Mouse (Mus musculus) retina, postnatal 1 day (tissue): ENCODE measurements at regions not wholly inside any gene's neighbourhood (a gene's known extent, or its start where the extent isn't known, plus 50 kb on each side); places are given as distances from the start of the nearest gene placed in this dataset.

Experiments used
- DNase-seq: peaks from one replicate; pipeline ENCODE4 v3.0.0-alpha.2; 2012

DNA sequence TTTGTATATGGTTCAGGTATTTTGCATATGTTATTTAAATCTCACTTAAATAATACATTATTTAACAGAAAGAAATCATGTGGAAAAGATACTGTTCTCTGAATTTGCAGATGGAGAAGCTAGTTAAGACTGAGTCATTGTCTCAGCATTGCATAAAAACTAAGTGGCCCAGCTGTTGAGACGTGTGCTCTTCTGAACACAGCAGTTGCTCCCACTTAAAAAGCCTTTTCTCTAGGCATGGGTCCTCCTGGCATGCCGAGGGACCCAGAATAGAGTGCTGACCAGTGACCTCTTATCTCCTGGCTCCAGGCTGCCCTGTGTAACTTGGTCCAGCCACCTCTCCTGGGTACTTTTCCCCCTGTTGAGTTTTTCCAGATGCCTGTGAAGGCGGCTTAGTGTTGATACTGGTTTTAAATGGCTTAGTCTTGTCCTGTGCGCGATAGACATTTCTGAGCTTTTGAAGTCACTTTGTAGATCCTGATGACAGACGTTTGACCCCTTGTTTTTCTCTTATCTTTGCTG is 312.2 kb downstream of the Plpp3 start:
- DNase-seq, result no peak

DNA sequence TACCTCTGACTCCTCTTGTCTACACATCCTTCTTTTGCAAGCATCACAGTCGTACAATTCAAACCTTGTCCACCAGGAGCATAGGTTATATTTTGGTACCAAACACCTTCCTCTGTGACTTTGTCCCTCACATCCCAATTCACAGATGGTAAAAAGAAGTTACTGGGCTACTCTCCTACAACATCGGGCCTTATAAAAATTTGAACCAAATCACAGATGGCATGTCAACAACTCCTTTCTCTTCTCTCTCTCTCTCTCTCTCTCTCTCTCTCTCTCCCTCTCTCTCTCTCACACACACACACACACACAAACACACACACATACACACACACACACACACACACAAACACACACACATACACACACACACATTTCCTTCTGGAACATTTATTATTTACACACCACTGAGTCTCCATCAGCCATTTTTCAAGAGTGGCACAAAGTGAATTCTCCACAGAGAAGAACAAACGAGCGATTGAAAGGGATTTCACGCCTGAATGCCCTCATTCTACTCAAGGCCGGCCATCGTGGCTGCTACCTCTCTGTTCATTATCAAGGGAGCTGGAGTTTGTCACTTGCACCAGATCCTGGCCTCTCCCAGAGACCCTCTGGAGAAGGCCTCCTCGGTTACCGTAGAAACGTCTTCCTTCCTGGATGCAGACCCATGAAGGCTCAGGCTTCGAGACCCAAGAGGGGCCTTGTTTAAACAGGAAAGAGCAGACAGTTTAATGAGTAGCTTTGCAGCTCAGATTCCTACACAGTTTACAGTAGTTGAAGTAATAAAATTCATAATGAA is 314.7 kb upstream of the Gm12728 start:
- peak; percentile 99 for DNase-seq

DNA sequence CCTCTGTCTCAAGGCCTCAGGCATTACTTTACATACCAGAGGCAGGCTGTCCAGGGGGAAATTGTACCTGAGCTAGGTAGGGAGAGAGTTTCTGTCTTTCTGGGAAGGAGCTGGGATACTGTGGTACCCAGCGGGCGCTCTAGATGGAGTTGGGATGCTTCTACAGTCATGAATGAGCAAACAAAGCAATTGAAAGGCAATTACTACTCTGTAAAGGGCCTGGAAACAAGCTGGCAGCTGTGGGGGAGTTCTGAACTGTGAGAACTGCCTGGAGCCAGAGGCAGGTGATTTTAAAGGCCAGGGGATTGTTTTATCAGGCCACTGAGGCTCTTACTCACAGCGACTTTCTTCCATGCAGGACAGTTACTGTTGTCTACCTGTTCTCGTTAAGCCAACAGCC is 313.3 kb upstream of the Gm12728 start:
- no peak for DNase-seq

DNA sequence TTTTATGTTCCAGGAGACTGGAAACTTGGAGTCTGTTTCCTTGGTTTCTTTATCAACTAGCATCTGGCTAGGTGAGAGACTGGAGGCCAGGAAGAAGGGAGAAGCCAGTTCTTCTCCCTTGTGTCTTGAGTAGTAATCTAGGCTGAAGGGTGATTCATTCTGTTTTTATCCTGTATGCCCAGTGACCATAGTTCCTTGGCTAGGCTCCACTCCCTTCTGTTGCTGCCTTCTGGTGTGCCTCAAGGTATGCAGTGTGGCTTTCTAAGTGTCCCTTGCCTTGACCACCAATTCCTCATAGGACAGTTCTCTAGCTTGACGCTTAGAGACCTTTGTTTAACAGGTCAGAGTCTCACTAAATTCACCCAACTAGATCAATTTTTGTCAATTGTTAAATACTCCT is 303.3 kb upstream of the Gm12728 start:
- no peak for DNase-seq

DNA sequence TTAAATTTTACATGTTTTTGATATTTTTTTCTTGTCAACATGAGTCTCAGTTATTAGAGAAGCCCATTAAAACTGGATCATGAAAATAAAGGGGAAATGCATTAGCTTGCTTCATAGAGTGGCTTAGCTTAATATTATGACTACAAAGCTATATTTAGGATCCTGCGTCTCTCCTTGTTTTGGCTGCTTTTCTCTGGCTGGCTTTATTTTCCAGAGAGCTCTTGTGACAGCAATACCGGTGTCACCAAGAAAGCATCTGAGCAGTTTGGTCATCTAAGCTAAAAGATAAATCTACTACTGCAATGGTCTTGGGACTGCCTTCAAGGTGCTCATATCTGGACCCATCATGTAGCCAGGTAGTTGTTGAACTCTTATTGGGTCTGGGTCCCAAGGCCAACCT is 293.5 kb upstream of the Gm12728 start:
- no peak for DNase-seq

DNA sequence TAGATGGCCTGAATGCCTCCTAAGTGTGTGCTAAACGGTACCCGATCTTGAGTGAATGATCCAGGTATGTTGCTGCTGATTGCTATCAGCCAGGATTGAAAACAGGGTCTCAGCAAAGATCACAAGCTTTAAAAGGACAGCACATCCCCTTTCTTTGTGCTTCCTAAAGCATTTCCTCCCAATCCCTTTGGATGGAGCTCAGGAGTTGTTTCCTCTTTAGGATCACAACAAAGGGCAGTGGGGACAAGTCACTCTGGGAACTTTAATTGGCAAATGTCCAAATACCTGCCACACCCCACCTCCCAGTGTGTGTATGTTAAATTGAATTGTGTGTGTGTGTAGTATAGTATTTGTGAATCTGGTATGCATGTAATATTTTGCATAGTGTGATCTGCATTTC is 283.5 kb upstream of the Gm12728 start:
- DNase-seq, result no peak

DNA sequence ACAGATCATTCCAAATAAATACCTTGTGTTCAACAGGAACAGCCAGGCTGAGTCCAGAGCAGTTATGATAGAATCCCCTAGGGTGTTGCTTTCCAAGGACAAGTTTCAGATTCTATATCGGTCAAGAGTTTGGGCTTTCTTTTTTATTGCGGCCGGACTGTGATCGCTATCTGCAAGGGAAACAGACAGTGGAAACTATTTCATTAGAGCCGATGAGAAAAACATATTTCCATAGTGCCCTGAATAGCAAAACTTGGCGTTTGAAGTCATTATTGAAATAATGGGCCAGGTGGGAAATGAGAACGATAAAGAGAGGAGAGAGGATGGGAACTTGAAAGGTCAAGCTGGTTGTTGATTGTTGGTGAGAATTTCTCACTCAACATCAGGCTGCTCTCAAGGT is 282.4 kb upstream of the Gm12728 start:
- no peak for DNase-seq

DNA sequence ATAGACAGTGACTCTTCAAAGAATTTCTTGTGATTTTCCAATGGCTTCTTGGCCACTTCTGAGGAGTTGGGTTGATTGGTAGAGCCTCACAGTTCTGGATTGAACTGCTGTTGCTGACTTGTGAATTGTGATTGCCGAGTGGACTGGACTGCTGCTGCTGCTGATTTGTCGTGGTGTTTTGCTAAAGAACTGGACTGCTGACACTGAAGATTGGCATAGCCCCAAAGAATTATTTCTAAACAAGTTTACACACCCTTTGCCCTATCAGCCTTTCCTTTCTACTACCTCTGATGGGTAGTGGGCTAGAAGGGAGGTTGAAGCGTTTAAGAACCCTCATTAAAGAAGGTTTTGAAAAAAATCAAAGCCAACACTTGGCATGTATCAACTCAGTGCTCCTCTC is 280.6 kb upstream of the Gm12728 start:
- DNase-seq, result no peak

DNA sequence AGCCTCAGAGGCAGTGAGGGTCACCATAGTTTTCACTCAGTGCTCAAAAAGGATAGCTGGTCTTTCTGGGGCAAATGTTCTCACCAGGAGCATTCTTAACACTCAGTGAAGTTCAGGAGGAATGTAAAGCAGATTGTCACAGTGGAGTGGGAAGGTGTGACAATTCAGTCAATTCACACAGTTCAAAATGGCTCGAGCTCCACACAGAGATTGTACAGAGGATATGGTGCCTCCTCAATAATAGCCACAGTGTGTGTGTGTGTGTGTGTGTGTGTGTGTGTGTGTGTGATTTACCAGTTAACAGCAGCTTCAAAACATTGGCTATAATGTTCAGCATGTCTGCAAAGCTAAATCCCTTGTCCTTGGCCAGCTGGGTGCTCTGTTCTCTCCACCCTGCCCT is 279.3 kb upstream of the Gm12728 start:
- no peak for DNase-seq

DNA sequence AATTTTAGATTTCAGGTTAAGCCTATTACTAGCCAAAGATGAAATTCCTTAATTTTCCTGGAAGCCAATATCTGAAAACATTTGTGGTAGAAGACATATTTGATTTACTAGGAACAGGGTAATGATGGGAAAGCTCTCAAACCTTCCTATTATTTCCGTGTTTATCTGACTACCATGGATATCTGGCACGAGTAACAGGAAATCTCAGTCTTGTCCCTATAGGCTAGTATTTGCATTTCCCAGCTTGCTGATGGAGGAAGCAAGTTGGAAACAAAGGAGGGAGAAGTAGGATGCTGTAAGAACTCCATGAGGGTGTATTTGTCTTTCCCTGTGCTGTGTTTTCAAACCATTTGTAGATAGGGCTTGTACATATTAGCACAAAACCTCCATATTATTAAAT is 264.5 kb upstream of the Gm12728 start:
- no peak for DNase-seq

DNA sequence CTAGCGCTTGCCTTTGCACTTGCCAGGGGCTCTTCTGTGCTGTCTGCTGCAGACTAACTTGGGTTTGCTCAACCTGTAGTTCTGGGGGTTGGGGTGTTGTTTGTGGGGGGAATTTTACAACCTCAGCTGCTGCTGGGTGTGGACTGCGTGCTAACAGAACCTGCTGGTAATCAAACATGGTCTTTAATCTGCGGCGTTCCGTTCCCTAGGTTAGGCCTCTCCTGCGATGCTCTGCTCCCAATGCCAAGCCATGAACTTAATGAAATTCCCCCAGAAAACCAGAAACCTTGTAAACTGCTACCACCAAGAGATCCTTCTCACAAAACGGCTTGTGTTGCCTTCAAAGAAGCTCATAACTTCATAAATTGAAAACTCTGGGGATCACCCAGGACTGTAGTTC is 262.9 kb upstream of the Gm12728 start:
- no peak for DNase-seq

DNA sequence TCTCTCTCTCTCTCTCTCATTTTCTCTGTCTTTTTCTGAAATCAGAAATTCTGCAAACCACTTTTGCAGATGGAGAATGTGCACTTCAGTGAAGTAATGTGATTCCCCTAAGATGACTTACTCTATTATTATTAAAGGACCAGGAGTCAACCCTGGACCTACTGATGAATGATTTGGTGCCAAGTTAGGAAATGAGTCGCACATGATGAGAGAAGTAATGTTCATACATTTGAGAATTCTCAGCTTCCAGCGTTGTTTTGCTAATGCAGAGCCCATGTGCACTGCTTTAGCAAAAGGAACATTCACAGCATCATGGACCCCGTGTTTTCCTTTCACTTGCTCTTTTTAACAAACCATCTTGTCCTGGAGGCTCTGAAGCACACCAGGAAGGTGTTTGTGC is 262.4 kb upstream of the Gm12728 start:
- DNase-seq, result no peak

DNA sequence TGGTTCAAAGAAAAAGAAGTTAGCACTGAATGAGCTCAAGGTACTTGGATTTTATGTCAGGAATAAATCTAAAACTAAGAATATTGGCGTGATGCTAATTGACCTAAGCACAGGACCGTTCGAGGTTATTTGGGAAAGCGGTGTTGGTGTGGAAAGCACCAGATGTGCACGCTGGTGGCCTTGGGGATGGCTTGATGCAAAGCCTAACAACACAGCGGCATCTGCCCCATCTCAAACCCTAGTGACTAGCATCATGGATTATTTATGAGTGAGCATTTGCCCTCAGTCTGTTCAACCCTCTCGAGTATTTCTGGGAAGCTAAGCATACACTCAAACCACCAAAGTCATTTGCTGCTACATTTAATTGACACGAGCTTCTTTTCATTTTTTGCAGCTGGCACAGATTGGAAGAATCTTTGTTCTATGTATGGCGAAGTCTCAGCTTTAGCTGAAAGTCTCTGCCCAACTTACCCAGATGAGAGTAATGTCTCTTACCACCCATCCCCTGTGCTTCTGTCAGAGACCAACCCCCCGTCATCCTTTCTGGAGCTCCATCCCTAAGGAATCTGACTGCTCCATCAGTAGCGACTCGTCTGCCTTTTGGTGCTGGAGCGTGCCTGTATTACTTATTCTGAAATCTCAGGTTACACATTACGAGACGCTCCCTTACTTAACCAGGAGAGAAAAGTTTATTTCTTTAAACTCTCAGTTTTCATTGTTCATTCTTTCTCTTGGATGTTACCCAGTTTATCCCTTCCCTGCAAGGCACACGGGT is 257.8 kb upstream of the Gm12728 start:
- peak; percentile 48 for DNase-seq

DNA sequence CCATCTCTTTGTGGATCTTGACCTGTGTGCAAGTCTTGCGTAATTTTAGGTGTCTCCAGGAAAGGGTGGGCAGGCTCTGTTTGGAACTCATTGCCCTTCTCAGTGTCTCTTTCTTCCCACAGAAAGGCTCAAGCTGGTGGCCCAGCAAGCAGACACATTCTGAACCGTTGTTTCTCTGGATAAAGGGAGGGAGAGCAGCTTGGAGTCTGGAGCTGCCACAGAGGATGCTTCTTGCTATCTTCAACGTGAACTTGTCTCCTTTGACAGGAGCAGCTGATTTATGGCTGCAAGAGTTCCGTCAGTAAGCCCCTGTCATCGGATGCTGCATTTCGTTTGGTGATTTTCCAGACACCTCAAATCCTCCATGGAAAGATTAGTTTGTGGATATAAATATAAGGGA is 254.2 kb upstream of the Gm12728 start:
- no peak for DNase-seq

DNA sequence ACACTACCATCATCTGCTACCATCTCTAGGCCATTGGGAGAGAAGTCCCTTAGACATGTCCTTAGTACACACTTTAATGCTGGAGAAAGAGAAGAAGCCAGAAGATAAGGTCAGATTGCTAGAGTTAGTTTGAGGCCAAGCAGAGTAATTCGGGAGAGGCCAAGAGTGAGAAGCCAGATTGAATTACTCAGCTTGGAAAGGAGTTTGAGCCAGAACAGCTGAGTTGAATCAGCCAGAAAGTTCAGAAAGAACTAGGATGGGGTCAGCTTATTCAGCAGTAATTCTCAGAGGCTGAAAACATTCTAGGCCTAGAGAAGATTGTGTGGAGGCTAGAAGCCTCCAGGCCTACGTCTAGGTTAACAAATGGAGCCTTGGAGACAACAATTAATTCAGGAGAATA is 244.2 kb upstream of the Gm12728 start:
- DNase-seq, result no peak

DNA sequence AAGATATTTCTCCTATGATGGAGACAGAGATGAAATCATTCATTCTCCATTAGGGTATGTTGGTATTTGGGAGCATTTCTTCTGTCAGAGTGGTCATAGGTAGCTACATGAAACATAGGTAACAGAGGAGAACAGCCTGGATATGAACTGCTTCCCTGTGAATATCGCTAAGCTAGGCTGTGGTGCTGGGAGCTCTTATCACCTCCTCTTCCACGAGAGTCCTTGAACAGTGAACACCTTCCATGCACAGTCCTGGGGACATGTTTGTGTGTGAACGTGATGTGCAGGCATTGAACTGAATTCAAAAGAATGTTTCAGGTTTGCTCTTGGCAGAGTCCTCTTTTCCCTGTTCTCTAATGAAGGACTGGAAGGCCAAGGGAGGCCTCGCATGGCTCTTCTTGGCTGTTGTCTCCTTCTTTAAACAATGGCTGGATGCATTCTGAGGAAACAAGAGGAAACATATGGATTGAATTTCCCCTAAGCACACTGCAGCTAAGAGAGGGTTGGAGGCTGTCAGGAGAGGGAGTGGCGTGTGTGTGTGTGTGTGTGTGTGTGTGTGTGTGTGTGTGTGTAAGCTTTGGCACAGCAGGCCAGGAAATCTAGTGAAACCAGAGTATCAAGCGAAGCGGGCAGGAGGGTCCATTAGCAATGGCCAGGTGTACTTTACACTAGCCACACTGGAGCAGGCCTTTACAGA is 239.8 kb upstream of the Gm12728 start:
- no peak for DNase-seq

DNA sequence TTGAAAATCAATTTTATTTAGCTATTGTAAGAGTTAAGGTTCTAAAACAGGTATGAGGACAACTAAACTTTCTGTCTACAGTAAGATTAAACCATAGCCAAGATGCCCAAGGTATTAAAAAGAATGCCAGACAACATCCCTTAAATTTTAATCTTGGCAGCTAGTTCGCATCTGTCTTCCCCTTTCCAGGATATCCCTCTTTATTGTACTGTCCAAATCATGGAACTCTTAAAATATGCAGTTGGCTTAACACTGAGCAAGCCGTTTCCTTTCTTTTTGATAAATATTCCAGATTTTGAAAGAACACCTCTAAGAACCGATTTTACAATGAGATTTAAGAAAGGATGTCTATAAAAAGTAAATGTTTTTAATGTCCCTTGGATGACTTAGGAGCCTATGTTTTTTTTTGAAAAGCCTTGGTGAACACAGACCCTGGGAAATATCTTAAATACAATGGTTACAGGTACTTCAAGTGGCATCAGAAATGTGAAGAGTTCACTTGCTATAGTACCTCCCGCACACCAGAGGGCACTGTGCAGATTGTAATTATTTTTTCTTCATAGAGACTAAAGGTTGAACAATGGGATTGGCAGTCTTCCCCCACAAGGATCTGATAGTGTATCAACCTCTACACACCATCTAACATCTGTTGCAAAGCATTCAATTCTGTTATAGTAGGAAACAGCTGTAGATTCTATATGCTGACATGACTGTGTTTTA is 237.5 kb upstream of the Gm12728 start:
- DNase-seq, result no peak

DNA sequence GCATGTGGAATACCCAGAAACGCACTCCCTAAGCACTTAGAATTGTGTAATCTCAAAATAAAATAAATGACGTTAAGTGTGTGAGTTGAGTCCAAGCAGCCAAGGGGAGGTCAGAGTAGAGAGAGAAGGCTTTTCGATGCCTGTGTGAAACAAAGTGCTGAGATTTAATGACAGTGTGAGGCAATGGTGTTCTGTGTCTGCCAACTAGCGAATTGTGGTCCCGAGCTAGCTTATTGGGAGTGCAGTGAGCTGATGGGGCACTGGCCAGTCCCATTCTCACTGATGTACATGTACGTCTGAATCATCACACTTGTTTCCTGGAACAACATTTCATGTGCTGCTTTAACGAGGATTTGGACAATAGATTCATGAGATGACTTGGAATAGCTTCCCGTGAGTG is 234.7 kb upstream of the Gm12728 start:
- DNase-seq, result no peak

DNA sequence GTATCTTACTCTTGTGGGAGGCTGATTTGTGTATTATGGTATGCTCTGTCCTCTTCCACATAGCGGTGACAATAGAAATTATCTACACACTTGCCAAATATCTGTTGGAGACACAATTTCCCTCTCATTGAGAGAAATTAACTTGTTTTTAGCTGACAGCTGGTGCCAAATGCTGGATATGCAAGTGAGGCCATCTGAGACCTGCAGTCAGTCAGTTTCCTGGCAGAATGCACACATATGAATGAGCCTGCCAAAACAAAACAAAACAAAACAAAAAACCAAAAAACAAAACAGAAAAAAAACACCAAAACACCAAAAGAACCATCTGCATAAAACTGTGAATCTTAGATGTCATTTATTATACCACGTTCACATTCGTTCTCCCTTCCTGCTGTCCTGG is 233.7 kb upstream of the Gm12728 start:
- DNase-seq, result no peak

DNA sequence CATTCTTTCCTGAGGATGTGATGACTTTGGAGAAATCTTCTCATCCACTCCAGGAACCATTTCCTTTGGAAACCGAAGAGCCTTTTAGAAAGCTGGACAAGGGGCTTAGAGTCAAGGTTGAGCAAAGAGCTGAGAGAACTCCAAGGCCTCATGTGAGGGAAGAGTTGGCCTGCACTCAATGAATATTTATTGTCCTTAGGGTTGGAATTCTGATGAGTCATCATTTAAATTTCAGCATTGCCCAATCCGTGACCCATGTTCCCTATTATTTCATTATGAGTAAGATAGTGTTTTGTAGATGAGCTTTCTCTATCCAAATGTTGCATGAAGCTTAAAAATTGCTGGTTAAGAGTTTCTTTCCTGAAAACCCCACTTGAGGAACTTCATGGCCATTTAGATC is 232.3 kb upstream of the Gm12728 start:
- no peak for DNase-seq

DNA sequence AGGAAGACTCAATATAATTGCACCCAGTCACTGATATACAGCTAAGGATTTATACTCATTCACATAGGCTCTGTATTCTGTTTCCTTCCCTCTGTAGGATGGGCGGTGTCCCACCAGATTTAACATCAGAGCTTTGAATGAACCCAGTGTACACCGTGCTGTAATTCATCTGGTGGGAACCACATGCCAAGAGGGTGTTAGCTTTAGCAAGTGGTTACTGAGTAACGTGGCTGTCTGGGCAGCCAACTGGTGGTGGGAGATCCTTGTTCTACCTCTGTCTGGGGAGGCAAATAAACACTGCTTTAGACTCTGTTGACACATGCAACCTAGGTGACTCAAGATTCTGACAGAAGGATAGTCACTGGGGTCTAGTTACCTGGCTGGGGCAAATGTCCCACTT is 229.6 kb upstream of the Gm12728 start:
- no peak for DNase-seq

DNA sequence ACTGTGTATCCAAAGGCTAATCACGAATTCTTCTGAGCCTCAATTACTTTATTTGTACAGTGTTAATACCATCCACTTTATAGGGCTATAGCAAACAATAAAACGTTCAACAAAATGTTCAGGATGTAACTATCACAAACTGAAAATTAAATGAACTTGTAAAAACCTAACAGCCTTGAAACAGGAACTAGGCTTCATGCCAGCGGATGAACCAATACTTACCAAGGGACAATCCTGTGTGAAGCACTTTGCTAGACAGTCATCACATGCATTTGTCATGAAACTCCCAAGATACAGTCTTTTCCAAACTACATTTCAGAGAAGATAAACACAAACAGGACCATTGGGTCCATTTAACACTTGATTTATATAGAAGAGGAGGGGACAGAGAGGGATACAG is 228.9 kb upstream of the Gm12728 start:
- no peak for DNase-seq

DNA sequence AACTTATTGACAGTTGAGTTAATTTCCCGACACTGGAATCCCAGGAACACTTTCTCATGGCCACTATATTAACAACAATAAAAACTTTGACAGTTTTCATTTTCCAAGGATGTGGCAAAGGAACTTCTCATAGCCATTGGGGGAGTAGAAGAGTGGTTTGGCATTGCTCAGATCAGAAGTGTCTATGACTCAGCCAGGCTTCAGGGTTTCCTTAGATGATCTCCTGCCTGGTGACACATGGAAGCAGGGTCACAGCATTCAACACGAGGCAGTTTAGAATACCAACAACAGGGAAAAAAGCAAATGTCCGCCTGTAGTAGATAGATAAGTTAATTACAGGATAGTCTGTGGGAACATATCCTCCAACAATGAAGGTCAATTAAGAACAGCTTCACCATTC is 228.1 kb upstream of the Gm12728 start:
- no peak for DNase-seq
